Mouse (Mus musculus) mesoderm, embryonic 11.5 days (tissue): Measurements from ENCODE around the gene Gm20388.

Experiments
- DNase-seq: peaks from one replicate; pipeline ENCODE4 v3.0.0-alpha.2; 2012; ENCODE audit warnings: low read depth, low spot score

Gene Gm20388

GRCm38 (mm10) chr8:122983178-122983942, 3072.7 kb downstream of the Gm20388 start:
- no peak for DNase-seq

DNA sequence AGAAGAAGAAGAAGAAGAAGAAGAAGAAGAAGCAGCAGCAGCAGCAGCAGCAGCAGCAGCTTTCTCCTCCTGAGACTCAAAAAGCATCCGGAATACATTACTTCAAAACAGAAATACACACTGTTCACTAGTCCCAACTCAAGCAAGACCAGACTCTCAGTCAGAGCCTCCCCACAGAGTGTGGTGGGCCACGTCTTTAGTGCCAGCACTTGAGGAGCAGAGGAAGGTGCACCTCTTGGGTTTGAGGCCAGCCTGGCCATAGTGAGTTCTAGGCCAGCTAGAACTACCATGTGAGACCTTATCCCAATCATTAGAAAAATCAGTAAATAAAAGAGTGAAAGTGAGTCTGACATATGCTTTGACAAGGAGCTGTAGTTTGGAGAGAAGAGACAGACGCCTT, 3073.5 kb downstream of the Gm20388 start:
- no peak for DNase-seq

DNA sequence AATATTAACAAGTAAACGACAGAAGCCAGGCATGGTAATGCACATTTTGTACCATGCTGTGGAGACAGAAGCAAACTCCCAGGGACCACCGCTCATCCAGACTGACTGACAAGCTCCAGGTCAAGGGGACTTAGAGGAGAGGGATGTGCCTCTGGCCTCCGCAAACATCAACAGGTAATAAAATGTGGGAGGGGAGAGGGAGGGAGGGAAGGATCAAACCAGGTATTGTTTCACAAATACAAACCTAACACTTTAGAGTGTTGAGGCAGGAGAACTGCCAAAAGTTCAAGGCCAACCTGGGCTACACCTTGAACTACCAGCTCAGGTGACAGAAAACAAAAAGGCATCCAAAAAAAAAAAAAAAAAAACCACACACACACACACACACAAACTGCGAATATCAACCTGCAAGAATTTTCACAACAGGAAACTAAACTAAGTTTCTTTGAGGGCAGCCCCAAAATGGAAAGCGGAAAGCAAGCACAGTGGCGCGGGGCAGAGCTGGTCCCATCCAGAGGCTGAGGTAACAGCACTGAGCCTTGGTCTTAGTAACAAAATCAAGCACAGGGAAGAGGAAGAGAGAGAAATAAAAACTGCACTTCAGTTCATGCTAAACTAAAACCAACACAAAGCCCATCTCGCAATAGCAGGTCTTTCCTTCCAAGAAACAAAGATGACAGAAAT, 3076.0 kb downstream of the Gm20388 start:
- no peak for DNase-seq

DNA sequence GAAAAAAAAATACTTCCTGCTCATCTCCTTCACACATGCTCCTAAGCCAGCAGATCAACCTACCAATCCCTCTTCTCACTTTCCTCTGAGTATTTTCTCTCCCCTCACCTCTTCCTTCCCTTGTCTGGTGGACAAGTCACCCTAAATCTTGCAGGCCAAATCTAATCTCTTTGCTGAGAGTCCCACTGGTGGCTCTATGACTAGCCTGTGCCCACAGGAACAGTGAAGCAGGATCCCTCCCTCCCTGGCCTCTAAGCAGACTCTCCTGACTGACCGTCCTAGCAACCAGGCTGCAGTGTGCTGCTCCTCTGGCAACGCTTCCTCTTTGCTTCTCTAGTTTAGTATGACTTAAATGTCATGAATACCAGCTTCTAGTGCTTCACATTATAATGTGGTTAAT, 3076.6 kb downstream of the Gm20388 start:
- no peak for DNase-seq

GRCm38 (mm10) chr8:122988955-122989354, 3078.3 kb downstream of the Gm20388 start:
- DNase-seq = no peak

DNA sequence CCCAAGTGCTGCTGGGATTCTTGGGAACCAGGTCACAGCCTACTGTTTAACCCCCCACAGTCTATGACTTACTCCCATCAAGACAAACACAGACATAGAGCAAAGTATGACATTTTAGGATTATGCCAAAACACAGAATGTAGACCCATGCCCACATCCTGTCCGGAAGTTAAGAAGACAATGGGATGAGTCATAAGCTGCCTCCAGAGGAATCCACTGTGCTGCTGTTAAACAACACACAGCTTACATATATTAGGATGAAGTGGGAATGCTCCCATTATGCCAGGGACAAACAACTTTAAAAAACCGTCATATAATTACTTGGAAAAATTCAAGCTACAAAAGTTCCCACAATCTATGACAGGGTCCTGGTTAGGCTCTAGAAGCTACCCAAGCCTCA, 3079.3 kb downstream of the Gm20388 start:
- DNase-seq = no peak

GRCm38 (mm10) chr8:122991368-122991767, 3080.7 kb downstream of the Gm20388 start:
- DNase-seq = no peak

DNA sequence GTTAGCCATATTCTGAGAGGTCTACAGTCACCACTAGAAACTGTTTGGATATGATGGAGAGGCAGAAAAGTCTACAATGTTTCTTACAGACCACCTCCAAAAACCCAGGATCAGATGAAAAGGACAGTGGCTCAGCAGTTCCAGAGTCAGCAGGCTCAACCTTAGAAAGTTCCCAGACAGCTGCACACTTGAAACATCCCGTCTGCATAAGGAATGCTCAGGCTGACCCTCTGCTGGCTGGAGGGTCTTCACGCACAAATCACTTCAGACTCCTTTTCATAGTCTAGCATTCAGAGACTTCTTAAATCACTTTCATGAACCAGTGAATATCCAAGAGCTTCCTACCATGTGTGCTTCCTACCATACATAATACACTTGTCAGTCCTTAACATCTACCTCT, 3081.7 kb downstream of the Gm20388 start:
- peak; percentile 41 for DNase-seq

DNA sequence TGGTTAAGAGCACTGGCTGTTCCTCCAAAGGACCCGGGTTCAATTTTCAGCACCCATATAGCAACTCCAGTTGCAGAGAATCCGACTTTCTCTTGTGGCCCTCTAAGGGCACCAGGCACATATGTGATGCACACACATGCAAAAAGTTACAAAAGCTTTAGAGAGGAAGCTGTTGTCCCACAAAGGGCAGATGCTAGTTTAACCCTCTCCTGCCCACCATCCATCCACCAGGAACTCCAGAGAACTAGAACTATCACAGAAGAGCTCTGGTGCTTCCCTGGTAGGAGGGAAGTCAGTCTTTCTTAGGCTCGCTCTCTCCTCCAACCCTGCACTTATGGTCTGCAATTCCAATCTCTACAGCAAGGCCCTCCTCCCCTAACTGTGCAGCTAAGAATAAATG, 3082.4 kb downstream of the Gm20388 start:
- no peak for DNase-seq

GRCm38 (mm10) chr8:122993740-122994139, 3083.1 kb downstream of the Gm20388 start:
- no peak for DNase-seq

- DNase-seq = no peak
These were observed 3087.3 kb downstream of the Gm20388 start for GRCm38 (mm10) chr8:122997963-122998362.

GRCm38 (mm10) chr8:123000311-123000710, 3089.7 kb downstream of the Gm20388 start:
- DNase-seq = no peak

- DNase-seq = peak; percentile 19
These were observed 3093.6 kb downstream of the Gm20388 start for GRCm38 (mm10) chr8:123004033-123004922.

DNA sequence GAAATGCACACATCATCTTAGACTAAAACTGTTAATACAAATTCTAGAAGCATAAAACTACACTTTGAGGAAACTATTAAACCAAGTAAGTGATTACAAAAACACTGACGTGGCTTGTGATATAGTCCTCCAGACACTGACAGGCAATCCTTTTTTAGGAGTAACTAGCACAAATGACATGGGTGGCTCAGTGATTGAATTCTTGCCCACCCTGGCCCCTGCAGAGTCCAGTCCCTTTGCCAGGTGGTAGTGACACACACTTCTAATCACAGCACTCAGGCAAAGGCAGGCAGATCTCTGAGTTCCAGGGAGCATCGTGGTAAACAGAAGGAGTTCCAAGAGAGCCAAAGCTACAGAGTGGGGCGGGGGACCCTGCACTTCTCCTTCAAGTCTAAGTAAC, 3094.7 kb downstream of the Gm20388 start:
- DNase-seq = no peak

GRCm38 (mm10) chr8:123005805-123006204, 3095.2 kb downstream of the Gm20388 start:
- DNase-seq = no peak

- DNase-seq = no peak
These were observed 3100.7 kb downstream of the Gm20388 start for GRCm38 (mm10) chr8:123011321-123011720.

GRCm38 (mm10) chr8:123014429-123014828, 3103.8 kb downstream of the Gm20388 start:
- no peak for DNase-seq

DNA sequence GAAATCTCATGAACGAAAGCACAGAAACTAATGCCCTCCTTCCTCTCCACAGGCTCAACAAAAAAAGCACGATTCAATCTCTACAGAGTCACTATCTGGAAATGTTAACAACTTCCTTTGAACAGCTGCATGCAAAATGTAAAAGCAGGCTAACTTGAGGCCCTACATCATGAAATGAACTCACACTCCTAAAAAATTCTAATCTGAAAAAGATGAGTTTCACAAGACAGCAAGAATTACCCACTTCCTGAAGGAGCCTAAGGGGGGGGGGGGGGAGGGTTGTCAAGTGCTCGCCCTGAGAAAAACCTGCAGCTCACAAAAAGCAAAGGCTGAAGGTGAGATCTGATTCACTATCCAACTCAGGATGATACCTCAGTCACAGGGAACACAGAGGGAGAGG, 3104.4 kb downstream of the Gm20388 start:
- DNase-seq = no peak

DNA sequence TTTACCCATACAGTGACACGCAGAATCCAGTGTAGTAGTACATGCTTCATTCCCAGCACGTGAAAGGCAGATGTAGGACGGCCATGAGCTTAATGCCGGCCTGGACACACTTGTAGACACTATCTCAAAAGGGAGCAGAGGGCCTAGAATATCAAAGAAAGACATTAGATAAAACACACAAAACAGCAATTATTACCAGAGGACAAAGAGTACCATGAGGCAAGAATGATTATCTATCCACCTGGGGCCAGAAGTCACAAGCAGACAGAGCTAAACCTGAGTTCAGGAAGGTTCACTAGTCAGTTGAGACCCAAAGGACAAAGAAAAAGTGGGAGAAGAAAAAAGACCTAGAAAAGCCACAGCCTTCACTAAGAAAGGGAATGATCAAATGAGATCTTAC, 3106.5 kb downstream of the Gm20388 start:
- DNase-seq = no peak

GRCm38 (mm10) chr8:123018484-123019164, 3108.0 kb downstream of the Gm20388 start:
- no peak for DNase-seq

- no peak for DNase-seq
These were observed 3109.4 kb downstream of the Gm20388 start for GRCm38 (mm10) chr8:123020084-123020483.

GRCm38 (mm10) chr8:123020859-123021258, 3110.2 kb downstream of the Gm20388 start:
- no peak for DNase-seq
